Mouse (Mus musculus) lung, postnatal 10 days (tissue): ENCODE measurements around the gene Spata21.
"Not testable (repeated sequence)": the region's sequence is repeated elsewhere in the genome, so short reads cannot be mapped to it uniquely, and the experiment has no call there.

Experiments
- DNase-seq: peaks from one replicate; pipeline ENCODE4 v3.0.0; 2021

Gene Spata21

GRCm38 (mm10) chr4:141131531-141132061, 43.5 kb downstream of the Spata21 start:
- peak; percentile 69 for DNase-seq

- no peak for DNase-seq
Observed at GRCm38 (mm10) chr4:141132191-141132590, 44.1 kb downstream of the Spata21 start.

- peak; percentile 31 for DNase-seq
Observed at GRCm38 (mm10) chr4:141133227-141133626, 45.1 kb downstream of the Spata21 start.

GRCm38 (mm10) chr4:141134031-141134441, 45.9 kb downstream of the Spata21 start:
- DNase-seq: peak; percentile 28

GRCm38 (mm10) chr4:141134751-141135530, 46.8 kb downstream of the Spata21 start:
- DNase-seq: peak; percentile 55

- DNase-seq: no peak
Observed at GRCm38 (mm10) chr4:141136126-141136525, 48.0 kb downstream of the Spata21 start.

- not testable (repeated sequence) for DNase-seq
Observed at GRCm38 (mm10) chr4:141137740-141138139, 49.6 kb downstream of the Spata21 start.

- DNase-seq: peak; percentile 57
Observed at GRCm38 (mm10) chr4:141138425-141139115, 50.4 kb downstream of the Spata21 start.

GRCm38 (mm10) chr4:141139116-141139970, 51.2 kb downstream of the Spata21 start, which contains the start of gene Szrd1:
Gene Szrd1 (minus strand): TSS chr4:141139775.
- DNase-seq: peak; percentile 99

GRCm38 (mm10) chr4:141140354-141140753, 52.2 kb downstream of the Spata21 start:
- not testable (repeated sequence) for DNase-seq

GRCm38 (mm10) chr4:141140967-141141366, 52.8 kb downstream of the Spata21 start:
- DNase-seq: no peak

- DNase-seq: peak; percentile 88
Observed at GRCm38 (mm10) chr4:141142285-141142811, 54.2 kb downstream of the Spata21 start.

GRCm38 (mm10) chr4:141145124-141145523, 57.0 kb downstream of the Spata21 start:
- DNase-seq: not testable (repeated sequence)

- DNase-seq: no peak
Observed at GRCm38 (mm10) chr4:141146491-141147033, 58.4 kb downstream of the Spata21 start.

GRCm38 (mm10) chr4:141147112-141148008, 59.2 kb downstream of the Spata21 start, which contains the start of gene Fbxo42:
Gene Fbxo42 (plus strand): TSS chr4:141147913.
- peak; percentile 94 for DNase-seq

GRCm38 (mm10) chr4:141148009-141148801, 60.1 kb downstream of the Spata21 start:
- peak; percentile 50 for DNase-seq

GRCm38 (mm10) chr4:141149116-141149515, 61.0 kb downstream of the Spata21 start:
- DNase-seq: no peak

- DNase-seq: no peak
Observed at GRCm38 (mm10) chr4:141157485-141157884, 69.4 kb downstream of the Spata21 start.

GRCm38 (mm10) chr4:141158609-141159008, 70.5 kb downstream of the Spata21 start:
- DNase-seq: no peak

- DNase-seq: no peak
Observed at GRCm38 (mm10) chr4:141159093-141159492, 71.0 kb downstream of the Spata21 start.
